Mouse (Mus musculus): ENCODE measurements around the gene Hadh. TPM values are rescaled to one million over a fixed set of nuclear protein-coding genes. Genes with fewer than 3 reads are reported as not detected.

The Hadh gene
- polyA plus RNA-seq, 1 experiment from 2014 or later, result 112 TPM

GRCm38 (mm10) chr3:131306255-131306654 is 34.4 kb upstream of the Hadh start:
- Histone ChIP-seq H3K4me3 (ENCODE audit: low read depth, low read length) (no peak overlapping the region), H3K27ac (replicated peaks; ENCODE audit: low read depth, low read length) (no peak overlapping the region), H3K36me3 (ENCODE audit: control insufficient read depth, insufficient read depth, low read length) (no peaks in the 10 kb centered on the region), H3K4me1 (ENCODE audit: control insufficient read depth, insufficient read depth, low read length) (no peaks in the 10 kb centered on the region), H3K9ac (ENCODE audit: low read depth, low read length) (no peak overlapping the region), H3K27me3 (replicated peaks; ENCODE audit: control insufficient read depth, insufficient read depth, low read length) (peaks cover 5% of the 10 kb centered on the region; the same call in 1 of the 2 replicates), H3K4me2 (ENCODE audit: low read depth, low read length) (no peak overlapping the region), H3K9me3 (ENCODE audit: control insufficient read depth, low read length) (peaks cover 13% of the 10 kb centered on the region)
- DNase-seq (ENCODE audit: low spot score) (no peak), ATAC-seq (ENCODE audit: low read depth) (no peak)
- 76% methylated on average over 7 of the region's 7 CpGs for WGBS

- Histone ChIP-seq H3K9me3 (ENCODE audit: control insufficient read depth, low read length) (no peaks in the 10 kb centered on the region), H3K9ac (ENCODE audit: low read depth, low read length) (peak overlapping the region; percentile 62), H3K4me3 (ENCODE audit: low read depth, low read length) (peak overlapping the region; percentile 76), H3K36me3 (ENCODE audit: control insufficient read depth, insufficient read depth, low read length) (no peaks in the 10 kb centered on the region), H3K4me2 (ENCODE audit: low read depth, low read length) (peak overlapping the region; percentile 99), H3K27ac (replicated peaks; ENCODE audit: low read depth, low read length) (no peak overlapping the region), H3K27me3 (replicated peaks; ENCODE audit: control insufficient read depth, insufficient read depth, low read length) (peaks cover 5% of the 10 kb centered on the region; the same call in 1 of the 2 replicates), H3K4me1 (ENCODE audit: control insufficient read depth, insufficient read depth, low read length) (no peaks in the 10 kb centered on the region)
- no peak for DNase-seq (ENCODE audit: low spot score)
- WGBS, result 18% methylated on average over 5 of the region's 5 CpGs
- no peak for ATAC-seq (ENCODE audit: low read depth)
These were observed 31.4 kb upstream of the Hadh start for GRCm38 (mm10) chr3:131303320-131303714.

DNA sequence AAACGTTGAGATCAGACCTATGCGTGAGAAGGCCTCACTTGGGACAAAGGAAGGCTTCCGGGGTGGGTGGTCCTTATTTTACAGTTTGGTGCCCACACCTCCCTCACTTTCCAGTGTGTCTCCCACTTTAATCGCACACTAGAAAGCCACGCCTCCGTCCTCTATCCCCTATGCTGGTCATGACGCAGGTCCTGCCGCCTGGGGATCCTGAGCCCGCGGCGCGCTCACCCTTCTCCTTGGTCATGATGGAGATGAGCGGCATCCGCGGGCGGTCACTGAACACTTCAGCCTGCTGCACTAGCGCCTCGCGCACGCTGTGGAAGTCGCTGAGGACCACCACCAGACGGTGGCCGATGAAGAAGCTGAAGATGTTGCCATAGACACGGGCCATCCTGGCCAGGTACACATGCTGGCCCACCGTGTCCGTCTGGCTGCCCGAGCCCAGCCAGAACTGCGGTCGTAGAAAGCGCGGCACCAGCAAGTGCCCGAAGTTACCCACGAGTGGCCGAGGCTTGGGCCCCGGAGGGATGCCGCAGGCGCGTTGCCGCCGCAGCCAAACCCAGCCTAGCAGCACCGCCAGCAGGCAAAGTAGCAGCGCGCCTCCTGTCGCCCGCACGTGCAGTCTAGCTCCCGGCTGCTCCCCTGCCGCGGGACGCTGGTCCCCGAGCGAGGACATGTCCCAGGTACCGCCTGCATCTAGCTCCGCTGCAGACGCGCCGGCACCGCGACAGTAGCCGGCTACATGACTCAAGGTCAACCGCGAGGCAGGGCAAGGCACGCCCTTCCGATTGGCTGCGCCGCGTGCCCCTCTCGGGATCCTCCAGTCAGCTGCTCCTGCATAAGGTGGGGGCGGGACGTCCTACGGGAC is 30.8 kb upstream of the Hadh start, which contains the start of gene Cyp2u1:
Gene Cyp2u1, minus strand, starts transcription at position 776 of the 868 bp plus-strand sequence.
- Histone ChIP-seq H3K4me1 (ENCODE audit: control insufficient read depth, insufficient read depth, low read length) (no peaks in the 10 kb centered on the region), H3K36me3 (ENCODE audit: control insufficient read depth, insufficient read depth, low read length) (no peaks in the 10 kb centered on the region), H3K9ac (ENCODE audit: low read depth, low read length) (peak within 1 kb of the TSS; percentile 62), H3K27ac (replicated peaks; ENCODE audit: low read depth, low read length) (no peak within 1 kb of the TSS), H3K4me3 (ENCODE audit: low read depth, low read length) (peak within 1 kb of the TSS; percentile 76), H3K9me3 (ENCODE audit: control insufficient read depth, low read length) (no peaks in the 10 kb centered on the region), H3K27me3 (replicated peaks; ENCODE audit: control insufficient read depth, insufficient read depth, low read length) (peaks cover 5% of the 10 kb centered on the region; the same call in 1 of the 2 replicates), H3K4me2 (ENCODE audit: low read depth, low read length) (peak within 1 kb of the TSS; percentile 99)
- ATAC-seq (ENCODE audit: low read depth) (peak; percentile 98), DNase-seq (ENCODE audit: low spot score) (peak; percentile 95)
- under 1% methylated on average over 46 of the region's 71 CpGs for WGBS

DNA sequence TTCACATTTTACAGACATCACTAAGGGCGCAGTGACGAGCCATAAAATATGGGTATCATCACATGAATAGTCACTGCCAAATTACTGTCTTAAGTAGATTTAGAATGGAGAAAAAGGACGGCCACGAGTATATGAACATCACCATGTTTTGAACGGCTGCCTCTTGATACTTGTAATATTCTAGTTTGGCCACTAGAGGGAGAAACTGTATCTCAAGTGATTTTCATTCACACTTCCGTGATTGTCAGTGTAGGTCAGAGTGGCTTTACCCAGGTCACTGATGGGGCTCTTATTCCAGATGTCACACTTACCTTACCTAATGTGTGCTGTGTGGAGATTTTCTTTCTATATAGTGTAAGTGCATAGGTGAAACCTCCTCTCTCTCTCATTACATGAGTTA is 28.0 kb upstream of the Hadh start:
- peaks cover 5% of the 10 kb centered on the region; the same call in 1 of the 2 replicates for H3K27me3 ChIP-seq (replicated peaks; ENCODE audit: control insufficient read depth, insufficient read depth, low read length)
- H3K4me3 ChIP-seq (ENCODE audit: low read depth, low read length), result no peak overlapping the region
- H3K27ac ChIP-seq (replicated peaks; ENCODE audit: low read depth, low read length), result no peak overlapping the region
- ATAC-seq (ENCODE audit: low read depth) (no peak), DNase-seq (ENCODE audit: low spot score) (peak; percentile 61)
- no peaks in the 10 kb centered on the region for H3K4me1 ChIP-seq (ENCODE audit: control insufficient read depth, insufficient read depth, low read length)
- H3K36me3 ChIP-seq (ENCODE audit: control insufficient read depth, insufficient read depth, low read length), result no peaks in the 10 kb centered on the region
- WGBS, result 11% methylated on average over 6 of the region's 6 CpGs
- H3K4me2 ChIP-seq (ENCODE audit: low read depth, low read length), result no peak overlapping the region
- no peaks in the 10 kb centered on the region for H3K9me3 ChIP-seq (ENCODE audit: control insufficient read depth, low read length)
- H3K9ac ChIP-seq (ENCODE audit: low read depth, low read length), result no peak overlapping the region

DNA sequence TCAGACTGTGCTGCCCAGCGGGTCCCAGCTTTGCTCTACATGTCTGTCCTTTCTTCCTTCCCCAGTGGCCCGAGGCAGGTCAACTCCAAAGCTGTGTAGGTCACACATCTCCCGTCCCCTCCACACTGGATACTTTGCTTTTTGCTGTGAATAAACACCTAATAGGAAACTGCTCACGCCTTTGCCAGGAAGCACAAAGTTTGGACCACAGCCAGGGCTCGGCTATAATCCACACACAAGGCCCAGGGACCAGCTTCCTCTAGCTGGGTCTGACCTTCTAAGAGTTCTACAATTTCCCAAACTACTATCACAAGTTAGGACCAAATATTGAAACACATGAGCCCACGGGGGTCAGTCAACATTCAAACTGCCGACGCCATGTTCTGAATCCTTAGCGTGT is 27.2 kb upstream of the Hadh start:
- no peak overlapping the region for H3K9ac ChIP-seq (ENCODE audit: low read depth, low read length)
- H3K27ac ChIP-seq (replicated peaks; ENCODE audit: low read depth, low read length), result no peak overlapping the region
- ATAC-seq (ENCODE audit: low read depth) (no peak), DNase-seq (ENCODE audit: low spot score) (no peak)
- H3K4me2 ChIP-seq (ENCODE audit: low read depth, low read length), result no peak overlapping the region
- peaks cover 1% of the 10 kb centered on the region; the same call in 1 of the 2 replicates for H3K27me3 ChIP-seq (replicated peaks; ENCODE audit: control insufficient read depth, insufficient read depth, low read length)
- H3K4me1 ChIP-seq (ENCODE audit: control insufficient read depth, insufficient read depth, low read length), result no peaks in the 10 kb centered on the region
- no peak overlapping the region for H3K4me3 ChIP-seq (ENCODE audit: low read depth, low read length)
- H3K36me3 ChIP-seq (ENCODE audit: control insufficient read depth, insufficient read depth, low read length), result no peaks in the 10 kb centered on the region
- H3K9me3 ChIP-seq (ENCODE audit: control insufficient read depth, low read length), result no peaks in the 10 kb centered on the region
- 82% methylated on average over 9 of the region's 9 CpGs for WGBS

GRCm38 (mm10) chr3:131296893-131297292 is 25.0 kb upstream of the Hadh start:
- H3K36me3 ChIP-seq (ENCODE audit: control insufficient read depth, insufficient read depth, low read length), result no peaks in the 10 kb centered on the region
- WGBS, result 80% methylated on average over 7 of the region's 7 CpGs
- H3K9ac ChIP-seq (ENCODE audit: low read depth, low read length), result no peak overlapping the region
- no peaks in the 10 kb centered on the region for H3K9me3 ChIP-seq (ENCODE audit: control insufficient read depth, low read length)
- no peaks in the 10 kb centered on the region for H3K27me3 ChIP-seq (replicated peaks; ENCODE audit: control insufficient read depth, insufficient read depth, low read length)
- DNase-seq (ENCODE audit: low spot score), result no peak
- no peak overlapping the region for H3K4me2 ChIP-seq (ENCODE audit: low read depth, low read length)
- no peak overlapping the region for H3K27ac ChIP-seq (replicated peaks; ENCODE audit: low read depth, low read length)
- no peaks in the 10 kb centered on the region for H3K4me1 ChIP-seq (ENCODE audit: control insufficient read depth, insufficient read depth, low read length)
- H3K4me3 ChIP-seq (ENCODE audit: low read depth, low read length), result no peak overlapping the region
- ATAC-seq (ENCODE audit: low read depth), result no peak

DNA sequence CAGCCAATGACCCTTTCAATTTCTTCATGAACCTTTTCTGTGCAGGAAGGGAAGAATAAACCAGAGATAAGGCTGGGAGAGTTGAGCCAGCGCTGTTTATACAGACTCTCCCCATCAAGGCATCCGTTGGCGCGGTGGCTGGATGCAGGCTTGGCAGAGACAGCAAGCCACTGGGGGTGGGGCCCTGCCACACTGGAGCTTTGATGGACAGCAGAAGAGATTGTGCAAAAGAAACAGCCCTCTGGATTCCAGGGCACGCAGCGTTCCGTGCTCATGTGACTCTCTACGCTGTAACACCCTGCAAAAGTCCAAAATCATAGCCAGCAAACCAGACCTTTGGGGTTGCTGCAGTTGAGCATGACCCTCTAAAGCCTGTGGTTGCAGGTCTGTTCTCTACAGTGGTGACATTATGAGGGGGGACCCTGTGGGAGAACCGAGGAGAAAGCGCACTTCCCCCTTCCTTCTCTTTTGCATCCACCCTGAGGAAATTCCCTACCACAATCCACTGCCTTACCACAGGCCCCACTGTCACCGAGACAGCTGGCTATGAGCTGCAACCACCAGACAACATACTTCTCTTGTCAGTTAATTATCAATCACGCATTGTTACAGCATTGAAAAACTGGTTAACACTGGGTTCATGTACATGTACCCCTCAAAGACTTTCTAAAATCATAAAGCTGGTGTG is 23.8 kb upstream of the Hadh start:
- no peaks in the 10 kb centered on the region for H3K36me3 ChIP-seq (ENCODE audit: control insufficient read depth, insufficient read depth, low read length)
- no peaks in the 10 kb centered on the region for H3K9me3 ChIP-seq (ENCODE audit: control insufficient read depth, low read length)
- DNase-seq (ENCODE audit: low spot score), result no peak
- no peaks in the 10 kb centered on the region for H3K4me1 ChIP-seq (ENCODE audit: control insufficient read depth, insufficient read depth, low read length)
- H3K4me3 ChIP-seq (ENCODE audit: low read depth, low read length), result no peak overlapping the region
- no peaks in the 10 kb centered on the region for H3K27me3 ChIP-seq (replicated peaks; ENCODE audit: control insufficient read depth, insufficient read depth, low read length)
- no peak for ATAC-seq (ENCODE audit: low read depth)
- no peak overlapping the region for H3K27ac ChIP-seq (replicated peaks; ENCODE audit: low read depth, low read length)
- no peak overlapping the region for H3K9ac ChIP-seq (ENCODE audit: low read depth, low read length)
- no peak overlapping the region for H3K4me2 ChIP-seq (ENCODE audit: low read depth, low read length)
- WGBS, result 79% methylated on average over 12 of the region's 12 CpGs

DNA sequence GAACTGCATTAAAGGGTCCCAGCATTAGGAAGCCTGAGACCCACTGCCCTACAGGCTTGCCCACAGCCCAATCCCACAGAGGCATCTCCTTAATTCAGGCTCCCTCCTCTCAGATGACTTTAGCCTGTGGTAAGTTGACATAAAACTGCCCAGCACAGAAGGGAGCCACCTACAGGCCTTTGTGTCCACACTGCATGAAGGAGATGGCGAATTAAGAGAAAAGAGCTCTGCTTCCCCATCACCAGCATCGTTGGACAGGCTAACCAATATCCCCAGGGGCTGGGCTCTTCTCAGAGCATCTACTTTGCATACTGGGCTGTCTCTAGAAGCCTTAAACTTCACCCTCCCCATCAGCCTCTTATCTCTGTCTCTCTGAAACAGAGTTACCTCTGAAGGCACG is 22.6 kb upstream of the Hadh start:
- Histone ChIP-seq H3K9ac (ENCODE audit: low read depth, low read length) (no peak overlapping the region), H3K4me1 (ENCODE audit: control insufficient read depth, insufficient read depth, low read length) (no peaks in the 10 kb centered on the region), H3K27me3 (replicated peaks; ENCODE audit: control insufficient read depth, insufficient read depth, low read length) (no peaks in the 10 kb centered on the region), H3K4me2 (ENCODE audit: low read depth, low read length) (no peak overlapping the region), H3K27ac (replicated peaks; ENCODE audit: low read depth, low read length) (no peak overlapping the region), H3K9me3 (ENCODE audit: control insufficient read depth, low read length) (no peaks in the 10 kb centered on the region), H3K36me3 (ENCODE audit: control insufficient read depth, insufficient read depth, low read length) (no peaks in the 10 kb centered on the region), H3K4me3 (ENCODE audit: low read depth, low read length) (no peak overlapping the region)
- ATAC-seq (ENCODE audit: low read depth), result no peak
- 47% methylated on average over 3 of the region's 3 CpGs for WGBS
- no peak for DNase-seq (ENCODE audit: low spot score)
